Mouse (Mus musculus) CH12.LX (cell line): ENCODE data around the gene Nanos2. TPM values are rescaled to one million over a fixed set of nuclear protein-coding genes. Genes with fewer than 3 reads are reported as not detected.

Source experiments
- DNase-seq: peaks from one replicate; pipeline ENCODE4 v3.0.0-alpha.2; 2013; ENCODE audit errors: extremely low read depth
- H3K27ac ChIP-seq: 2 replicates; pipeline ENCODE4 v1.5.1; 2012; ENCODE audit warnings: low read depth, mild to moderate bottlenecking, control low read depth, moderate library complexity; ENCODE audit not compliant: insufficient read depth
- H3K27me3 ChIP-seq: replicated peaks from 2 replicates; pipeline ENCODE3; 2012; ENCODE audit warnings: inconsistent platforms
- H3K36me3 ChIP-seq, 2 experiments: replicated peaks in 1 of 2; 2 replicates each; pipeline versions ENCODE3 to v1.6.1; 2012; ENCODE audit warnings: inconsistent platforms in 1 of 2, low read length in 1 of 2, mild to moderate bottlenecking in 1 of 2, mixed read lengths in 1 of 2, moderate library complexity in 1 of 2; ENCODE audit not compliant: control insufficient read depth in 1 of 2, insufficient read depth in 1 of 2
- H3K4me1 ChIP-seq, 2 experiments: 2 replicates each; pipeline ENCODE4 v1.6.1; 2012; ENCODE audit warnings: inconsistent platforms in 1 of 2, moderate library complexity in 1 of 2; ENCODE audit not compliant: insufficient read depth in 2 of 2, control insufficient read depth in 1 of 2
- H3K4me2 ChIP-seq: 2 replicates; pipeline ENCODE4 v1.6.1; 2012; ENCODE audit warnings: low read depth, mild to moderate bottlenecking, control low read depth; ENCODE audit not compliant: poor library complexity, insufficient read depth, severe bottlenecking
- H3K4me3 ChIP-seq, 3 experiments: fragments of 150-350 bp in 1 of 3; sonication (generic) in 1 of 3; replicated peaks in 1 of 3; 2 replicates each; pipeline versions ENCODE3 to v1.5.1; 2011 to 2012; ENCODE audit warnings: low read depth in 2 of 3, low read length in 2 of 3, mild to moderate bottlenecking in 2 of 3, moderate library complexity in 2 of 3, control low read depth in 1 of 3, improper control_type of control experiment in 1 of 3, inconsistent platforms in 1 of 3, mixed read lengths in 1 of 3; ENCODE audit not compliant: poor library complexity in 1 of 3
- H3K79me2 ChIP-seq: replicated peaks from 2 replicates; pipeline ENCODE4 v1.6.1; 2012; ENCODE audit warnings: mild to moderate bottlenecking, moderate library complexity; ENCODE audit not compliant: control insufficient read depth, poor library complexity, insufficient read depth, severe bottlenecking; ENCODE audit errors: extremely low read depth
- H3K9ac ChIP-seq: 2 replicates; pipeline ENCODE4 v1.6.1; 2012; ENCODE audit warnings: low read depth, mild to moderate bottlenecking, control low read depth, moderate library complexity; ENCODE audit not compliant: insufficient read depth
- H3K9me3 ChIP-seq: replicated peaks from 2 replicates; pipeline ENCODE3; 2012; ENCODE audit warnings: low read length, inconsistent platforms, mixed read lengths
- BHLHE40 ChIP-seq: IDR thresholded peaks from 2 replicates; pipeline ENCODE4 v1.6.1; 2011; ENCODE audit warnings: mild to moderate bottlenecking, low read depth, low read length, improper control_type of control experiment
- CHD1 ChIP-seq: IDR thresholded peaks from 2 replicates; pipeline ENCODE4 v1.6.1; 2012; ENCODE audit warnings: low read depth, low read length, improper control_type of control experiment, inconsistent platforms
- CHD2 ChIP-seq: IDR thresholded peaks from 2 replicates; pipeline ENCODE4 v1.6.1; 2011; ENCODE audit warnings: low read length, improper control_type of control experiment
- CTCF ChIP-seq, 2 experiments: IDR thresholded peaks in 1 of 2; conservative IDR thresholded peaks in 1 of 2; 2 replicates each; pipeline ENCODE4 v1.5.1; 2011 to 2012; ENCODE audit warnings: low read depth in 2 of 2, low read length in 2 of 2, improper control_type of control experiment in 1 of 2, inconsistent platforms in 1 of 2, mild to moderate bottlenecking in 1 of 2, moderate library complexity in 1 of 2
- E2F4 ChIP-seq: IDR thresholded peaks from 2 replicates; pipeline ENCODE4 v1.6.1; 2011; ENCODE audit warnings: low read depth, low read length, improper control_type of control experiment; ENCODE audit not compliant: insufficient replicate concordance
- EP300 ChIP-seq: IDR thresholded peaks from 2 replicates; pipeline ENCODE4 v1.6.1; 2011; ENCODE audit warnings: low read length, improper control_type of control experiment
- GABPA ChIP-seq: IDR thresholded peaks from 2 replicates; pipeline ENCODE4 v1.6.1; 2012; ENCODE audit warnings: low read depth, low read length, improper control_type of control experiment, inconsistent platforms; ENCODE audit not compliant: insufficient replicate concordance
- HCFC1 ChIP-seq: IDR thresholded peaks from 2 replicates; pipeline ENCODE4 v1.6.1; 2012; ENCODE audit warnings: low read depth, mild to moderate bottlenecking, inconsistent platforms, low read length, improper control_type of control experiment
- JUND ChIP-seq: conservative IDR thresholded peaks from 2 replicates; pipeline ENCODE4 v1.6.1; 2011; ENCODE audit warnings: low read depth, low read length, improper control_type of control experiment
- KAT2A ChIP-seq: IDR thresholded peaks from 2 replicates; pipeline ENCODE4 v1.6.1; 2012; ENCODE audit warnings: low read length, improper control_type of control experiment, inconsistent platforms; ENCODE audit not compliant: insufficient replicate concordance
- MAZ ChIP-seq: IDR thresholded peaks from 2 replicates; pipeline ENCODE4 v1.6.1; 2012; ENCODE audit warnings: low read depth, mild to moderate bottlenecking, inconsistent platforms, low read length, improper control_type of control experiment, moderate library complexity
- MEF2A ChIP-seq: IDR thresholded peaks from 2 replicates; pipeline ENCODE4 v1.6.1; 2014; ENCODE audit warnings: low read depth, mild to moderate bottlenecking, inconsistent platforms, low read length, improper control_type of control experiment, borderline replicate concordance
- MXI1 ChIP-seq: IDR thresholded peaks from 2 replicates; pipeline ENCODE4 v1.6.1; 2011; ENCODE audit warnings: mild to moderate bottlenecking, low read depth, low read length, improper control_type of control experiment
- MYC ChIP-seq: IDR thresholded peaks from 2 replicates; pipeline ENCODE4 v1.6.1; 2011; ENCODE audit warnings: low read depth, mild to moderate bottlenecking, improper control_type of control experiment, low read length
- NELFE ChIP-seq: IDR thresholded peaks from 2 replicates; pipeline ENCODE4 v1.6.1; 2011; ENCODE audit warnings: low read depth, low read length, improper control_type of control experiment
- NRF1 ChIP-seq: IDR thresholded peaks from 2 replicates; pipeline ENCODE4 v1.6.1; 2014; ENCODE audit warnings: low read depth, mild to moderate bottlenecking, inconsistent platforms, low read length, improper control_type of control experiment, moderate library complexity
- PAX5 ChIP-seq: IDR thresholded peaks from 2 replicates; pipeline ENCODE4 v1.6.1; 2012; ENCODE audit warnings: low read length, inconsistent platforms, mixed read lengths
- POLR2A ChIP-seq: IDR thresholded peaks from 2 replicates; pipeline ENCODE4 v1.6.1; 2011; ENCODE audit warnings: low read depth, mild to moderate bottlenecking, improper control_type of control experiment, low read length
- POLR2AphosphoS2 ChIP-seq: IDR thresholded peaks from 2 replicates; pipeline ENCODE4 v1.6.1; 2011; ENCODE audit warnings: low read depth, low read length, improper control_type of control experiment
- RCOR1 ChIP-seq: conservative IDR thresholded peaks from 2 replicates; pipeline ENCODE4 v1.6.1; 2012; ENCODE audit warnings: low read depth, mild to moderate bottlenecking, inconsistent platforms, low read length, improper control_type of control experiment
- SIN3A ChIP-seq: IDR thresholded peaks from 2 replicates; pipeline ENCODE4 v1.6.1; 2012; ENCODE audit warnings: low read length, improper control_type of control experiment, inconsistent platforms
- SMC3 ChIP-seq: IDR thresholded peaks from 2 replicates; pipeline ENCODE4 v1.6.1; 2011; ENCODE audit warnings: low read depth, low read length, improper control_type of control experiment
- TBP ChIP-seq: conservative IDR thresholded peaks from 2 replicates; pipeline ENCODE4 v1.6.1; 2011; ENCODE audit warnings: low read depth, low read length, improper control_type of control experiment
- TCF12 ChIP-seq: IDR thresholded peaks from 2 replicates; pipeline ENCODE4 v1.6.1; 2014; ENCODE audit warnings: low read depth, mild to moderate bottlenecking, inconsistent platforms, low read length, improper control_type of control experiment
- UBTF ChIP-seq: IDR thresholded peaks from 2 replicates; pipeline ENCODE4 v1.6.1; 2012; ENCODE audit warnings: low read depth, mild to moderate bottlenecking, inconsistent platforms, low read length, improper control_type of control experiment, moderate library complexity
- USF1 ChIP-seq: IDR thresholded peaks from 2 replicates; pipeline ENCODE4 v1.6.1; 2014; ENCODE audit warnings: low read depth, mild to moderate bottlenecking, inconsistent platforms, low read length, improper control_type of control experiment
- ZC3H11A ChIP-seq: IDR thresholded peaks from 2 replicates; pipeline ENCODE4 v1.6.1; 2012; ENCODE audit warnings: low read depth, mild to moderate bottlenecking, inconsistent platforms, low read length, improper control_type of control experiment
- ZKSCAN1 ChIP-seq: IDR thresholded peaks from 2 replicates; pipeline ENCODE4 v1.6.1; 2012; ENCODE audit warnings: low read depth, inconsistent platforms, low read length, improper control_type of control experiment, borderline replicate concordance
- ZMIZ1 ChIP-seq: IDR thresholded peaks from 2 replicates; pipeline ENCODE4 v1.6.1; 2012; ENCODE audit warnings: low read depth, mild to moderate bottlenecking, inconsistent platforms, low read length, improper control_type of control experiment
- dilution Hi-C: fragments of 300-500 bp; cut with MboI; formaldehyde crosslinking; loops from 2 replicates; pipeline ENCODE4 v1.14.3; 2020; ENCODE audit warnings: low sequenced_read_pairs; ENCODE audit not compliant: extremely low pct_unique_long_range_greater_than_20kb, extremely low pct_ligation_motif_present
- in situ Hi-C: fragments of 300-500 bp; cut with MboI; formaldehyde crosslinking; loops from 3 replicates; pipeline ENCODE4 v1.14.3; 2019; ENCODE audit warnings: low sequenced_read_pairs, low pct_ligation_motif_present, low pct_unique_long_range_greater_than_20kb, mixed read lengths
- polyA plus RNA-seq: library from polyadenylated mRNA; unstranded; fragments of >175 nt; gene quantifications from 2 replicates; pipeline ENCODE4 v1.2.1, GENCODE M21; 2012; ENCODE audit warnings: low read depth; ENCODE audit not compliant: insufficient read length
- total RNA-seq, 2 experiments: library from RNA; depleted of rRNA; stranded (reverse); fragments of 300-350 nt in 1 of 2; fragments of >200 nt in 1 of 2; gene quantifications; 2 replicates each; pipeline ENCODE4 v1.2.3; 2012 to 2014

Gene Nanos2
- total and polyA plus RNA-seq, 3 experiments: not detected

- TF ChIP-seq ZKSCAN1 (no peak), NRF1 (no peak), CHD2 (no peak), JUND (no peak)
These were observed 17.5 kb downstream of the Nanos2 start (continued) for GRCm38 (mm10) chr7:19004631-19005079.

GRCm38 (mm10) chr7:19005417-19006121 lies 18.4 kb downstream of the Nanos2 start:
- dilution Hi-C loops: no loop called here
- Histone ChIP-seq H3K27ac (no peak overlapping the region), H3K4me3 (no peak overlapping the region)
- TF ChIP-seq NELFE (no peak), CTCF (conservative IDR thresholded peaks at IDR 0.05 in 1 of 2, IDR thresholded peaks at IDR 0.05 in 1 of 2; ENCODE audit: low read depth in 2 of 2, low read length in 2 of 2) (no peak), MAZ (no peak), E2F4 (no peak), ZMIZ1 (no peak)
- TF ChIP-seq, all 38 proteins: peak for 0
- Histone ChIP-seq H3K4me2 (no peak overlapping the region), H3K9ac (no peak overlapping the region), H3K9me3 (peaks cover 4% of the 10 kb centered on the region), H3K27me3 (peaks cover 13% of the 10 kb centered on the region), H3K79me2 (no peaks in the 10 kb centered on the region), H3K36me3 (peaks cover 8 to 23% of the 10 kb centered on the region in 2 experiments), H3K4me1 (peaks cover 5 to 40% of the 10 kb centered on the region in 2 experiments; a peak in 3 of 4 replicates)
- in situ Hi-C loops: no loop called here
- DNase-seq: no peak

GRCm38 (mm10) chr7:19006476-19006875 lies 19.3 kb downstream of the Nanos2 start:
- Histone ChIP-seq H3K27me3 (peaks cover 15% of the 10 kb centered on the region), H3K79me2 (no peaks in the 10 kb centered on the region), H3K9me3 (peaks cover 4% of the 10 kb centered on the region), H3K4me2 (no peak overlapping the region), H3K4me1 (peaks cover 5 to 40% of the 10 kb centered on the region in 2 experiments; a peak in 3 of 4 replicates), H3K27ac (no peak overlapping the region), H3K9ac (no peak overlapping the region), H3K4me3 (no peak overlapping the region), H3K36me3 (peaks cover 8 to 23% of the 10 kb centered on the region in 2 experiments)
- in situ Hi-C loops (no loop called here), dilution Hi-C loops (no loop called here)
- DNase-seq: peak; percentile 79
- TF ChIP-seq ZMIZ1: no peak
- no peak for TF ChIP-seq BHLHE40
- TF ChIP-seq PAX5: no peak
- no peak for TF ChIP-seq POLR2AphosphoS2
- peak; percentile 19; the same call in 1 of the 2 replicates for TF ChIP-seq ZC3H11A
- TF ChIP-seq MAZ: peak; percentile 47; the same call in 1 of the 2 replicates
- TF ChIP-seq USF1: no peak
- TF ChIP-seq TBP: no peak
- TF ChIP-seq KAT2A: no peak
- peak; percentile 58 for TF ChIP-seq HCFC1
- no peak for TF ChIP-seq MYC
- TF ChIP-seq CTCF (conservative IDR thresholded peaks at IDR 0.05 in 1 of 2, IDR thresholded peaks at IDR 0.05 in 1 of 2; ENCODE audit: low read depth in 2 of 2, low read length in 2 of 2): peak; percentile 84 to 100
- no peak for TF ChIP-seq EP300
- TF ChIP-seq ZKSCAN1: no peak
- no peak for TF ChIP-seq CHD2
- TF ChIP-seq MXI1: no peak
- TF ChIP-seq RCOR1: no peak
- no peak for TF ChIP-seq GABPA
- TF ChIP-seq CHD1: no peak
- TF ChIP-seq SIN3A: no peak
- TF ChIP-seq TCF12: peak; percentile 47; the same call in 1 of the 2 replicates
- TF ChIP-seq SMC3: peak; percentile 90
- TF ChIP-seq POLR2A: no peak
- peak; percentile 45; the same call in 1 of the 2 replicates for TF ChIP-seq MEF2A
- TF ChIP-seq UBTF: no peak
